Mouse (Mus musculus) heart, adult 2 months (tissue): ENCODE measurements at regions not wholly inside any gene's neighbourhood (a gene's known extent, or its start where the extent isn't known, plus 50 kb on each side); places are given as distances from the start of the nearest gene placed in this dataset.

Experiments
- CTCF ChIP-seq: fragments of 200-600 bp; IDR thresholded peaks from 2 replicates; pipeline ENCODE4 v1.8.1; 2022; ENCODE audit warnings: antibody characterized with exemption, mild to moderate bottlenecking, moderate library complexity
- POLR2A ChIP-seq: fragments of 200-500 bp; IDR thresholded peaks from 2 replicates; pipeline ENCODE4 v1.6.1; 2011; ENCODE audit warnings: mild to moderate bottlenecking, low read depth, low read length, control low read depth; ENCODE audit not compliant: insufficient read depth

GRCm38 (mm10) chr6:98769999-98770398 is 427.4 kb upstream of the Gm765 start:
- TF ChIP-seq CTCF (no peak), POLR2A (no peak)
